22 mouse cellular contexts compared by ENCODE assay signal in the genomic region with DNA sequence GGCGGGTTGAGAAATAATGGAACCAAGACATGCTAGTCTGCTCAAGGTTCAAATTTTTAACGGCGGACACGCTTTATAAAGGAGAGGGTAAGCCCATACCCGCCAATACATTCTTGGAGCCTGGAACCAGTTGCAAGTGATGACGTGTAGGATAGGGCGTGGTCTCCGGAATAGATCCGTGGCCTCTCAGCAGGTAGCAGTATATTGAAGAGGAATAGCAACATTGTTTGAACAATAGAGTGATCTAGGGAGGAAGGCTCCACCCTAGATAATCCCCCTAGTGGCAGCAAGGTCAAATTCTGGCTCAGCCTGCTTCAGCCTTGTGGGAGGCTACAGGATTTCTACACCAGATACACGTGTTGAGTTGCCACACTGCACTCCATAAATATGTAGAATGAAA. TPM values are rescaled to one million over a fixed set of nuclear protein-coding genes. Genes with fewer than 3 reads are reported as not detected.
DNase-seq lines count a peak whose midpoint lies in the region; ATAC-seq and TF ChIP-seq lines count a peak whose summit lies in the region.
"Had no signal": no experiment of that assay in that cellular context is flagged by ENCODE, and none has a peak within 500 bp of the region (broad histone marks: within the 10 kb centered on the region; RNA-seq: fewer than 3 reads in every experiment).

No protein-coding gene starts in this region.

- H3K9me3 ChIP-seq in heart, embryonic 12.5 days (replicated peaks): no peaks in the 10 kb centered on the region
- H3K9me3 ChIP-seq: embryonic facial prominence, embryonic 15.5 days; kidney, embryonic 15.5 days; limb, embryonic 13.5 days; neural tube, embryonic 12.5 days had no signal

- WGBS in lung, adult 2 months: 64% methylated on average over 10 of the region's 10 CpGs
- WGBS in heart, embryonic 12.5 days: 82% methylated on average over 10 of the region's 10 CpGs

- no peaks in the 10 kb centered on the region for H3K36me3 ChIP-seq in heart, embryonic 12.5 days
- H3K36me3 ChIP-seq: embryonic facial prominence, embryonic 15.5 days; hindbrain, embryonic 12.5 days; kidney, embryonic 15.5 days; limb, embryonic 13.5 days; neural tube, embryonic 12.5 days had no signal

- ATAC-seq in monocyte, adult 5-6 weeks (replicated peaks; ENCODE audit: insufficient number of reproducible peaks, low FRiP score, low TSS enrichment, poor library complexity, severe bottlenecking): peak; percentile 48; the same call in 1 of the 2 replicates
- no peak for ATAC-seq in heart, embryonic 12.5 days (ENCODE audit: insufficient number of reproducible peaks, low FRiP score)
- ATAC-seq: inflammation-experienced regulatory T-cells, adult 6 months had no signal

- no peak overlapping the region for H3K4me3 ChIP-seq in layer of hippocampus, adult 2 months
- H3K4me3 ChIP-seq in lung, adult 2 months (replicated peaks; ENCODE audit: extremely low read depth, low read depth, low read length): no peak overlapping the region
- H3K4me3 ChIP-seq in bone marrow macrophage, adult 2 months (ENCODE audit: insufficient read depth, low read length): no peak overlapping the region
- no peak overlapping the region for H3K4me3 ChIP-seq in heart, embryonic 12.5 days
- H3K4me3 ChIP-seq: embryonic facial prominence, embryonic 15.5 days; hindbrain, embryonic 12.5 days; kidney, embryonic 15.5 days; limb, embryonic 13.5 days; neural tube, embryonic 12.5 days had no signal

- H3K4me1 ChIP-seq in lung, adult 2 months (ENCODE audit: control insufficient read depth, insufficient read depth, low read length): no peaks in the 10 kb centered on the region
- H3K4me1 ChIP-seq in bone marrow macrophage, adult 2 months (ENCODE audit: control insufficient read depth, insufficient read depth, low read length): peaks cover 20% of the 10 kb centered on the region
- H3K4me1 ChIP-seq in heart, embryonic 12.5 days (replicated peaks): no peaks in the 10 kb centered on the region
- H3K4me1 ChIP-seq: embryonic facial prominence, embryonic 15.5 days; hindbrain, embryonic 12.5 days; kidney, embryonic 15.5 days; limb, embryonic 13.5 days; neural tube, embryonic 12.5 days had no signal

- H3K9ac ChIP-seq in heart, embryonic 12.5 days: no peak overlapping the region
- H3K9ac ChIP-seq: embryonic facial prominence, embryonic 15.5 days; hindbrain, embryonic 12.5 days; kidney, embryonic 15.5 days; limb, embryonic 13.5 days; neural tube, embryonic 12.5 days had no signal

- H3K4me2 ChIP-seq in heart, embryonic 12.5 days: no peak overlapping the region
- H3K4me2 ChIP-seq: embryonic facial prominence, embryonic 15.5 days; hindbrain, embryonic 12.5 days; kidney, embryonic 15.5 days; limb, embryonic 13.5 days; neural tube, embryonic 12.5 days had no signal

- no peaks in the 10 kb centered on the region; the same call in 1 of the 2 replicates for H3K27me3 ChIP-seq in heart, embryonic 12.5 days (replicated peaks)
- H3K27me3 ChIP-seq: embryonic facial prominence, embryonic 15.5 days; hindbrain, embryonic 12.5 days; kidney, embryonic 15.5 days; limb, embryonic 13.5 days; neural tube, embryonic 12.5 days had no signal

- peak; percentile 32; the same call in 1 of the 2 replicates for TF ChIP-seq CTCF in layer of hippocampus, adult 2 months (conservative IDR thresholded peaks at IDR 0.05)
- TF ChIP-seq CTCF in lung, adult 2 months (IDR thresholded peaks at IDR 0.05; ENCODE audit: insufficient read depth, low read length): no peak
- 0 out of 2 replicates have a peak, but pooled peaks have one; percentile 16 for TF ChIP-seq CTCF in bone marrow macrophage, adult 2 months (IDR thresholded peaks at IDR 0.05; ENCODE audit: low read depth, low read length)

- no peak for DNase-seq in layer of hippocampus, adult 2 months (ENCODE audit: low spot score in 2 of 2)
- no peak for DNase-seq in layer of hippocampus, adult 9-10 months (ENCODE audit: low spot score)
- peak; percentile 9 for DNase-seq in lung, postnatal 10 days
- DNase-seq in lung, adult 2 months: no peak
- DNase-seq in heart, adult 11 months: no peak
- DNase-seq: adrenal gland, postnatal 36 days; cerebellum, postnatal 10 days; embryo, embryonic 11 days; spleen, adult 18-20 months had no signal

- no peak overlapping the region for H3K27ac ChIP-seq in layer of hippocampus, adult 2 months
- H3K27ac ChIP-seq in bone marrow macrophage, adult 2 months (ENCODE audit: insufficient read depth, low read depth, low read length): peak overlapping the region; percentile 78
- no peak overlapping the region for H3K27ac ChIP-seq in heart, embryonic 12.5 days (ENCODE audit: poor library complexity, severe bottlenecking)
- H3K27ac ChIP-seq: embryonic facial prominence, embryonic 15.5 days; hindbrain, embryonic 12.5 days; kidney, embryonic 15.5 days; limb, embryonic 13.5 days; neural tube, embryonic 12.5 days had no signal

- no peak for TF ChIP-seq POLR2A in lung, adult 2 months (IDR thresholded peaks at IDR 0.05; ENCODE audit: borderline replicate concordance, extremely low read depth, low read depth, low read length)
- TF ChIP-seq POLR2A in bone marrow macrophage, adult 2 months (IDR thresholded peaks at IDR 0.05; ENCODE audit: borderline replicate concordance, low read depth, low read length): no peak

RNA-seq across cellular contexts. Expression of gene Cln5, which starts 10.5 kb away (rescaled TPM):
- total RNA-seq in layer of hippocampus, adult 2 months (2021): 10 to 100 TPM; 10.1 to 10.2 TPM
- polyA plus RNA-seq in lung, adult 2 months (2012; rRNA removed): 26.1 and 26.9 TPM in 2 replicates
- polyA plus RNA-seq in bone marrow macrophage, adult 2 months (2012; ENCODE audit: insufficient read depth, insufficient read length, missing spikeins): 53.5 and 58.2 TPM in 2 replicates
- 56.4 to 63.7 TPM (median 61.5 TPM) in 3 replicates for total RNA-seq in monocyte, adult 5-6 weeks (2017)
- polyA plus RNA-seq in heart, embryonic 12.5 days (2016; fragmentation: Nextera tagmentation; extraction: Ambion mirVana): 31.0 TPM in 2 replicates

RNA-seq across cellular contexts. Expression of gene Acod1, which starts 12.7 kb away (rescaled TPM):
- total RNA-seq in layer of hippocampus, adult 2 months (2021): not detected
- 0.03 and 0.15 TPM in 2 replicates for polyA plus RNA-seq in lung, adult 2 months (2012; rRNA removed)
- 1.6 and 1.9 TPM in 2 replicates for polyA plus RNA-seq in bone marrow macrophage, adult 2 months (2012; ENCODE audit: insufficient read depth, insufficient read length, missing spikeins)
- total RNA-seq in monocyte, adult 5-6 weeks (2017): 3.1 to 10.1 TPM (median 3.6 TPM) in 3 replicates
- not detected in 2 replicates for polyA plus RNA-seq in heart, embryonic 12.5 days (2016; fragmentation: Nextera tagmentation; extraction: Ambion mirVana)
- total RNA-seq: adrenal gland, postnatal 36 days; gastrocnemius, adult 8-10 months; heart, postnatal 10 days; left cerebral cortex, adult 8-10 months had no signal
- polyA plus RNA-seq: embryonic facial prominence, embryonic 15.5 days; forebrain, embryonic 11.5 days; hindbrain, embryonic 12.5 days; kidney, embryonic 15.5 days; limb, embryonic 13.5 days; neural tube, embryonic 12.5 days had no signal

RNA-seq across cellular contexts. Expression of gene Fbxl3, which starts 39.9 kb away (rescaled TPM):
- 100 to 1,000 TPM; 101 to 102 TPM for total RNA-seq in layer of hippocampus, adult 2 months (2021)
- polyA plus RNA-seq in lung, adult 2 months (2012; rRNA removed): 82.7 and 123 TPM in 2 replicates
- 69.0 and 80.2 TPM in 2 replicates for polyA plus RNA-seq in bone marrow macrophage, adult 2 months (2012; ENCODE audit: insufficient read depth, insufficient read length, missing spikeins)
- 179 to 209 TPM (median 190 TPM) in 3 replicates for total RNA-seq in monocyte, adult 5-6 weeks (2017)
- polyA plus RNA-seq in heart, embryonic 12.5 days (2016; fragmentation: Nextera tagmentation; extraction: Ambion mirVana): 26.5 and 28.3 TPM in 2 replicates
